Mouse (Mus musculus) heart, adult 8-10 months (tissue): Measurements from ENCODE around the gene Zfyve26. TPM values are rescaled to one million over a fixed set of nuclear protein-coding genes. Genes with fewer than 3 reads are reported as not detected.
A peak's percentile ranks its signal among the peaks of the same experiment; 100 is the strongest.

ENCODE experiments used
- DNase-seq: peaks from one replicate; pipeline ENCODE4 v3.0.0; 2022; ENCODE audit warnings: low spot score
- total RNA-seq, 4 experiments: library from RNA; stranded (reverse); gene quantifications; 2 replicates each; pipeline ENCODE4 v1.2.4; 2022

The Zfyve26 gene
- 10 to 100 TPM; 13.2 to 17.8 (median 16.8) TPM for total RNA-seq

DNA sequence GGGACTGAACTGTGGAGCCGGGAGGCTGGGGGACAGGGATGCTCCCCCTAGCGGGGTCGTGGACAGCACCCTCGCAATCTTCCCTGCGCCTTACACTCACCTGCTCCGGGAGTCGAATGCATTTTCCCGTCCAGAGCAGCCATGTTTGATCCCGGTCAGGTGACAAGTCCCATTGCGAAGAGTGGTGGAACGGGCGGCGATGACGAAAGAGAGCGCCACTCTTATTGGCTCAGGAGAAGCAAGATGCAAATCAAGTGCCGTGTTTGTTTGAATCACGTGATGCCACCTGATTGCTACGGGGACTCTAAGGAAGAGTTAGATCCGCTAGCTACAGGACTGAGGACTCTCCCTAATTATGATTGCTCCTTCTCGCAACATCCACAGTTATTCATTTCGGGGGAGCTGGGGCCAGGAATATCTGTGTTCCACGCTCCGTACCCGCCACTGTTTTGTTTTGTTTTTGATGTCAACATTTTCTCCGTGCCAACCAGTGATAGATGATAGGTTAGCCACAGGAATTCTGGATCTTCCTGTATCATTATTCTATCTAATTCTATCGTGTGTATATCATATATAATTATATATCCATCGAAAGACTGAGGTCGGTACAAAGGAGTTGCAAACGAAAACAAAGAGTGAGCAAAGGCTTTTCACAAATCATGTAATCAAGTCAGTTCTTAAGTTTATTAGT is at the start of gene Zfyve26:
TSS of gene Zfyve26 (minus strand) at position 179 of the 691 bp plus-strand sequence.
- peak; percentile 97 for DNase-seq

DNA sequence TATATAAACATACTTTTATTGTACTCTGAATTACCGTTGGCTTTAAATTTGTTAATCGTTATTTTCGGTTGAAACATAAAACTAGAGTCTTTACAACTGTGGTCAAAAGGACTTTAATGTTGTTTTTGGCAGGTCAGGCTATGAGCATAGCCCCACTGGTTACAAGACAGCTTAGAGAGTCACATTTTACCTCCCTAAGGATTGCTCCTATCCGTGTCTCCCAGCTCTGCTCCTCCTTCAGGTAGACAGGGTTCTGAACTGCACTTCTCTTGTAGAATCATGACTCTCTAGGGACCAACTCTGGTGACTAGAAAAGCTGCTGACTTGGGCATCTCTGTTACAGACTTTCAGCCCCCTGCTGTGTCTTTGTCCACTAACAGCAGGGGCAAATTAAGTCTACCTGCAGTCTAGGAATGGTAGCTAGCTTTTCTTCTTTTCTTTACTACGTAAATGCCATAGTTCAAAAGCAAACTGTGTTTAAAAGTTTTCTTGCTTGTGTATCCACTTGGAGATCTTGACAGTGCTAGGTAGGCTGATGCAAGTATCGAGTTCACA is 45.3 kb upstream of the Zfyve26 start:
- no peak for DNase-seq

DNA sequence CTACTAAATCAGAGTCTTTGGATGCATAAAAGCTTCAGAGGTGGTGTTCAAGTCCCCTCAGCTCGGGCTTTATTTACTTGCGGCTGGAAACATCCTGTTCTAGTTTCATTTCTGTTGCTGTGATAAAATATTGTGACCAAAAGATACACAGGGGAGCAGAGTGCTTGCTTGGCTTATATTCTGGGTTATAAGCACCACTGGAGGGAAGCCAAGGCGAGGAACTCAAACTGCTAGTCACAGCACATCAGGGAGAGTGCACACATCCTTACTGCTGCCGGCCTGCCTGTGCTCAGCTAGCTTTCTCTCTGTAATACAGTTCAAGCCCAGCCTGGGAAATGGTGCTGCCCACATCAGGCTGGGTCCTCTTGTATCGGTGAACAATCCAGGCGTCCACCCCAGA is 44.4 kb upstream of the Zfyve26 start:
- DNase-seq = no peak

DNA sequence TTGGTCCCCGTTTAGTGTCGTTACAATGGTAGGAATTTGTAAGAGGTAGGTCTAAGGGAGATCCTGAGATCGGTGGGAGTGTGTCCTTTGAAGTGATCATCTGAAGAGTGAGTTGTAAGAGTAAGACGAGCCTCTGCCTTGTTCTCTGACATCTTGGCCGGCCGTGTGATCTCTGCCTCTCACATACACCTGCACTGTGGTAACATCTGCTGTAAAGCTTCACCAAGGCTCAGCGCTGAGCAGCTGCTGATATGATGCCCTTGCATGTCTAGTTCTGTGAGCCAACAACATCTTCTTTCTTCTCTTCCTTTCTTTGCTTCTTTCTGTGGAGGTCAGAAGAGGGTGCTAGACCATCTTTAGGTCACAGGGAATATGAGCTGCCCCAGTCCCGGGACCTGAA is 42.7 kb upstream of the Zfyve26 start:
- no peak for DNase-seq

DNA sequence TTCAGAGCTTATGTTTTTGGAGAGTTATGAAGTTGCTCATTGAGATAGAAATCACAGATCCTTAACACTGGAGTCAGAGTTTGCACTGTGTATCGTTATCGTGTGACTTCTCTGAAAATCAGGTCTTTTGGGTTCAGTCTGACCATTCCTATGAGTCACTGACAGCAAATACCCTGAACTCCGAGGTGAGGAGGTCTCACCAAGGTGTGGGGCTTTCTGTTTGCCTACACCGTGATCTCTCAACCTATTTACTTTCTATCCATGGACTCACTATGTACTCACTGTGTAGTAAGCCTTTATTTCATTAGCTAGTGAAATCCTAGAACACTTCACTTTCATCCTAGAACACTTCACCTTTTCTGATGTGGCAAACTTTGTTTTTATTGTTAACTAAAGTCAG is 35.6 kb upstream of the Zfyve26 start:
- DNase-seq = no peak

DNA sequence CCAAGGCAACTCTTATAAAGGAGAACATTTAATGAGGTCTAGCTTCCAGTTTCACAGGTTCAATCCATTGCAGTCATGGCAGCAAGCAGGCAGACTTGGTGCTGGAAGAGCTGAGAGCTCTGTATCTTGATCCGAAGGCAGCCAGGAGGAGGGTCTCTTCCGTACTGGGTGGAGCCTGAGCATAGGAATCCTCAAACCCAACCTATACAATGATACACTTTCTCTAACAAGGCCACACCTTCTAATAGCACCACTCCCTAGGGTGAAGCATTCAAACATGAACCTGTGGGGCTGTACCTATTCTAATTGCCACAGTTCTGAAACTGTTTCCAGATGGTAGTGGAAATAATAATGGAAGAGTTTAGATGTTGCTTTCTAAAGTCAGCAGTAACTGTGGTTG is 34.5 kb upstream of the Zfyve26 start:
- no peak for DNase-seq

DNA sequence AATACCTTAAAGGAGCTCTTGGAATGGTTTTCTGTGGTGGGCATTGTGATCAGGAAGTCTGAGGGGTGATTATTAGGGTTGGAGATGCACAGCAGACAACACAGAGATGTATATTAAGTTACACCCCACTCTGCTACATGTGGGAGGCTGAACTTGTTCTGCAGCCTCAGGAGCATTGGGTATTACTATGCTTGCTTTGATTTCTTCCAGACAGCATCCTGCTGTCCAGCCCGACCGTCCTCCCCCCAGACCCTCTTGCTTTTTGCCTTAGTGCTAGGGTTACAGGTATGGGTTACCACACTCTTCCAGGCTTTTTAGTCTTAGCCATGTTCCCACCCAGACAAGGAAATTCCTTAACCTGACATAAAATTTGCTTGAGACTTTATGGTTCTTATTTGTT is 31.8 kb upstream of the Zfyve26 start:
- DNase-seq = no peak

DNA sequence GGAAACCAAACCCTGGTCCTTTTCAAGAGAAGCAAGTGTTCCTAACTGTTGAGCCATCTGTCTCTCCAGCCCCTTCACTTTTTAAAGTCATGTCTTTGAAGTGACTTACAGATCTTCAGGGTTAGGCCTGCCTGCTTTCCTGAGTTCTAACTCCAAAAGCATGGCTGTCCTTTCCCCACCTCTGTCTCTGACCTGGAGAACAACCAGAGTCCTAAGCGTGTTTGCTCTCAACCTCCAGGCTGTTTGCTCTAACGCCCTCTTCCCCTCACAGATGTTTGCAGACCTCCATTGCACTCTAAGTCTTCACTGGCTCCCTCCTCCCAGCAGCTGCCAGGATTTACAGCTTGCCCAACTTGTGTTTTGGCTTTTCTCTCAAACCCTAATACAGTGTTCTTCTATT is 30.6 kb upstream of the Zfyve26 start:
- no peak for DNase-seq

DNA sequence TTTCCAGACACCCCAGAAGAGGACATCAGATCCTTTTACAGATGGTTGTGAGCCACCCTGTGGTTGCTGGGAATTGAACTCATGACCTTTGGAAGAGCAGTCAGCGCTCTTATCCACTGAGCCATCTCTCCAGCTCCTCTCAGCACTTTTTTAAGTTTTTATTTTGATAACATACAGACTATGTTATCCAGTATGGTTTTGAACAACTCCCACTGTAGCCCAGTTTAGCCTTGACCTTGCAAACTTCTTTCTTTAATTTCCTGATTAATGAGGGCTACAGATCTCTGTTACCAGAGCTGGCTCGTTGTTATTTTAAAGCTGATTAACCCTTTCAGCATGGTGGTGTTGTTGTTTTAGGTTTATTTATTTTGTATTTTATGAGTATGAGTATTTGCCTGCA is 30.1 kb upstream of the Zfyve26 start:
- no peak for DNase-seq

DNA sequence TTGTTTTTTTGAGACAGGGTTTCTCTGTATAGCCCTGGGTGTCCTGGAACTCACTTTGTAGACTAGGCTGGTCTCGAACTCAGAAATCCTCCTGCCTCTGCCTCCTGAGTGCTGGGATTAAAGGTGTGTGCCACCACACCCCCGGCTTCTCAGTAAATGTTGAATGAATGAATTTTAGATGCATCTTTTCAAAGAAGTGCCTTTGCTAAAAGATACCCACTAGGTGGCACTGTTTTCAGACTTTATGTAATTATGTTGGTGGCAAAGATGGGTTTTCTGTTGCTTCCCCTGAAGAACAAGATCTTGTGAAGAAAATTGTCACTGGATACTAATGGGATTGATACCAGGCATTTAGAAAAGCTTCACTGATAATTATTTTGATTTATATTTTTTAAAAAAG is 26.4 kb upstream of the Zfyve26 start:
- DNase-seq = peak; percentile 22

DNA sequence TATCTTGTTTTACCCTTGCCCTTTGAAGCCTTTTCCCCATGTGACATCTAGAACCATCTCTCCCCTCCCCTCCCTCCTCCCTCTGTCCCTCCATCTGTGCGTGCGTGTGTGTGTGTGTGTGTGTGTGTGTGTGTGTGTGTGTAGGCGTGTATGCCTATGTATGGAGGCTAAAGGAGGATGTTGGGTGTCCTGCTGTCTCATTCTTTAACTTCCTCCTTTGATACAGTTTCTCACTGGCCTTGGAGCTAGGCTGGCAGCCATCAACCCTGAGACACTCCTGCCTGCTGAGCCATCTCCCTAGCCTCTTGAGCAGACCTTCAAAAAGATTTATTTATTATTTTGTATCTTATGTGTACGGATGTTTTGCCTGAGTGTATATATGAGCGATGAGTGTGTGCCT is 24.8 kb upstream of the Zfyve26 start:
- no peak for DNase-seq

DNA sequence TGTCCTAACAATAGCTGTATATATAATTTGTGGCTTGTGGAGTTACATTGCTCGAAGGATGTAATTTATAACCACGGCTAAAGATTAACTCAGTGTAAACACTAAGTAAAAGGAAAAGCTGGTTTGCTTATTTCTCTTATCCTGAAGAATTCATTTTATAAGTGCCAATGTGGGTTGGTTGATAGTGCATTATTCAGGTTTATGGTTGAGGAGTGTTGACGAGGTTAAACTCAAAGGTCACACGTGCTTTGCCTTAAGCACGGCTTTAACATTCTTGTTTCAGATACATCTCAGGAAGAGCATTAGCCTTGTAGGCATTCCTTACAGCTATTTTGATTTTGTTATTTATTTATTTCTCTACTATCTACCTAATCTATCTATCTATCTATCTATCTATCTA is 21.2 kb upstream of the Zfyve26 start:
- DNase-seq = no peak

DNA sequence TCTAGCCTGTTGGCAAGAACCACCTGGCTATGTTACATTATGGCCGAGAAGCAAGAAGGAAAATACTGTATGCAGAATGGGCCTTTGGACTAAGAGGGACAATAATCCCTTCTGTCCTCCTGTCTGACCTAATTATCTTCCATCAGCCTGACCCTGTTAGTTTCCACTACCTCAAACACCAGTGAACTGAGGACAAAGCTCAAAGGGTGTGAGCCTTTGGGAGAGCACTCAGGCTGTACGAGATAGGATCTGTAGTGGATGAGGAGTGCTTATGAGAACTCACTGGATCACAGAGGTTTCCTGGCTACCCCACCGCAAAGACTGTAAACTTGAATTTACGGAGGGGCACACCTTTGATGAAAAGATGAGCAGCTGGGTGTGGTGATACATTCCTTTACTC is 17.6 kb upstream of the Zfyve26 start:
- DNase-seq = no peak

DNA sequence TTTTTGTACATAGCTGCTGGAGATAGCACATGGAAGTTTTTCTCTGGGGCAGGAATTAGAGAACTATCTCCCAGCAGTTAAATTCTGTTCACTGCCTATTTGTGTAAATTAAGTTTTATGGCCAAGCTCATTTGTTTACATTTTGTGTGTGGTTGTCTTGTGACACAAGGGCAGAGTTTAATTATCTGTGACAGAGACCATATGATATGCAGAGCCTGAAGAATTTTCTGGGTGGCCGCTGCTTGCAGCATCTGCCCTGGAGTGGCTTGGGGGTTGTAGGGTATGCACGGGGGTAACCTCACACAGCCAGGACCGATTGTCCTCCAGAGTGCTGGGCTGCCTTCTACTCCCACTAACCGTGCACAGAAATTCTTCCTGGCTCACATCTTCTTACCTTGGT is 9.9 kb upstream of the Zfyve26 start:
- DNase-seq = no peak

DNA sequence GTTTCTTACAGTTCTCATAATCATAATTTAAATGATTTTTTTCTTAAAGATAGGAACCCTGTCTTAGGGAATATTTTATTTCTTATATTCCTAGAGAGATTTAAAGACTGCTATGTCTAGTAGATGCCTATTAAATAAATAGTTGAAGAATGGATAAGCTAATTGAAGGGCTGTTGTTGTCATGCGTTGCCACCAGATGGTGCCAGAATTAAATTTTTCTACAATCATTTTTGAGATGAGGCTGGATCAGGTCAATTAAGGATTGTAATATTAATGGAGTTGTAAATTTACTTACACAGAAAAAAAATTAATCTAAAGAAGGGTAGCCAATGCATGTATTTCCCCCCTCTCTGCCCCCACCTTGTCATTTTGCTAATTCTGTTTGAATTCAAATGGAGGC is 9.0 kb upstream of the Zfyve26 start:
- DNase-seq = no peak

DNA sequence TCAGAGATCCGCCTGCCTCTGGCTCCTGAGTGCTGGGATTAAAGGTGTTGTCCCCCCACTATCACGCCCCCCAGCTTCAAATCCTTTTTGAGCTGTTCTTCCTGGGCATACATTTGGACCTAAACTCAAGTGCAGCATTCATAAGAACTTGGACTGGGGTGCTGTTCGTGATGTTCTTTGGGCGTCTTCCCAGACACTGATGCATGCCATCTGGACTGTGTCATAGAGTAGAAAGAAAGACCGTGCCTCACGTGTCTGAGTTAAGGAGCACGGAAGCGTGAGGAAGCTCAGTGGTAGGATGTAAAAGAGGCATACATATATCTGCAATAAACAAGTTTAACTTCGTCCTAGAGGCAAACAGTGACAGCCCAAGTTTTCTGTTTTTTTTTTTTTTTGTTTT is 5.7 kb upstream of the Zfyve26 start:
- DNase-seq = peak; percentile 37

DNA sequence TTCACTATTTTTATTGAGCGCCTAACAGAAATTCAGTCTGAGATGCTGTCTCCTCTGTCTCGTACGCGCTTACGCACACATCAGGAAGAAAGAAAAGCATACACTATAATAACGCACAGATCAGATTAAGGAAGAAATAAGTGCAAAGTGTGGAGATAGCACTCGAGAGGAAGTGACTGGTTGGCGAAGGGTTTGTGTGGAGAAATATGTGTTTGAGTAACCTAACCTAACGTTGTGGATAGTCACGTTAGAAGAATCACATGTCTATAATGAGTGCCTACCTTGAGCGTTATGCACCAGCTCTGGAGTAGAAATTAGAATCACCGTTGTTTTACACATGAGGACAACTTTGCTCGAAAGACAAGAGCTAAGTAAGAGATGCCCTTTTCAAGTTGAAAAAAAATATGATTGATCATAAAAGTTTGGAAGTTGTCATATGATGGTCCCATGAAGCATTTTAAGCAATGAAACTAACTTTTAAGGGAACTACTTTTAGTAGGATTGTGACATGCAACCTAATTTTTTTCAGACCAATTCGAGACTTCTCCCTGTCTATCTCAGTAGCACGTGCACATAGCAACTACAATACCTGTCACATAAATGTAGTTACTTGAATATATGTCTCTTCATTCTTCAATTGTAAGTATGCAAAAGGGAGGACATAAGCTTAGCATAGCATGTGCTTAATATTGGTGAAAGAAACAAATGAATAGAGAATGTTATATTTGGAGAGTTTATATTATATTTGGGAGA is 2.0 kb upstream of the Zfyve26 start:
- DNase-seq = no peak

DNA sequence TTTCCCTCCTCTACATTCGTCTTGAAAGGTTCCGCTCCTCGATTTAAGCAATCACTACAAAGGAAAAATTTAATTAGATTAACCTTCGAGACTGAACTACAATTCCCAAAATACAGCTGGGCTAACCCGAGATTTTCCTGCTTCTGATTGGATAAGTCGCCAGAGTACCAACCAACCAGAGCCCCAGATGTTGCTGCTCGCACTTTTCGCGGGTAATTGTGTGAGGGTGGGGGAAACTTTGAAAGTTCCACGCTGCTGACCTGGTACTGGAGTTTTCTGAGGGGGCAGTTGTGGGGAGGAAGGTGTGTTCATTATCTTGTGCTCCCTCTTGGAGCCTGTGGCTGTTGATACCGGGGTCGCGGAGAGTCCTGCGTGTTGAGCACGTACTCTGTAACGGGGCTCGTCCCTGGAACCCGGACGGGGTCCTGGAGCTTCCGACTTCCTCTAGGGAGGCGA is 1.0 kb upstream of the Zfyve26 start, which contains the start of gene Rad51b:
TSS of gene Rad51b (plus strand) at position 162 of the 456 bp plus-strand sequence.
- DNase-seq = peak; percentile 91

DNA sequence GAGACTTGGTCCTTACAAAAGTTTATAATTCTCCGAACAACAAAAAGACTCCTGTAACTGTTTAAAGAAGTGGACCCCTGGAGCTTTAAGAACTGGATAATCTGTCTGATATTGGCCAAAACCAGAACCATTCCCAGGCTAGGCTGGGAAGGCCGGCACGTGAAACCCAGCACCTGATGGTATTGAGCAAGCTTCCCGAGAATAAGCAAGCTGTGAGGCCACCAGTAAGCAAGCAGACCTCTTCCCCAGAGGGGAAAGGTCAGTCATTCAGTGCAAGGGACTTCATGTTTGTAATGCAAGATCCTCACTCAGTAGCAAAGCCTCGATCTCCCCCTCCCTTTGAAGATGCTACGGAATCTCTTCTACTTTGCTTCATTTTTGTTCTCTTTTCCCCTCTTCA is 3.2 kb downstream of the Zfyve26 start:
- DNase-seq = no peak

DNA sequence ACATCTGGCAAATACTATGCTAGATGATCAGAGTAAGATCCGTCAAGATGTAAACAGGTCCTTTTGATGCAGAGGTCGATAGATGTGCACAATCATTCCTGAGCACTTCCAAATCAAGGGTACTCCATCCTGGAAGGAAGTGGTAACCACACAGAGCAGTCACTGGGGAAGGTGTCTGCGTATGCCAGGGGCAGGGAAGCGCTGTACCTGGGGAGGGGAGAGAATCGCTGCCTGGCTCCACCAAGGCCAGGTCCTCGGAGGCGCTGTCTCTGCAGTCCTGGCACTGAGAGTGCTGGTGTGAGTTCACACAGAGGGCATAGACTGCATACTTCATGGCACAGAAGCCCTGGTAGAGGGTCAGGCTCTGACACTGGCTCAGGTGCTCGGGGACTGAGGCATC is 13.5 kb downstream of the Zfyve26 start:
- no peak for DNase-seq

DNA sequence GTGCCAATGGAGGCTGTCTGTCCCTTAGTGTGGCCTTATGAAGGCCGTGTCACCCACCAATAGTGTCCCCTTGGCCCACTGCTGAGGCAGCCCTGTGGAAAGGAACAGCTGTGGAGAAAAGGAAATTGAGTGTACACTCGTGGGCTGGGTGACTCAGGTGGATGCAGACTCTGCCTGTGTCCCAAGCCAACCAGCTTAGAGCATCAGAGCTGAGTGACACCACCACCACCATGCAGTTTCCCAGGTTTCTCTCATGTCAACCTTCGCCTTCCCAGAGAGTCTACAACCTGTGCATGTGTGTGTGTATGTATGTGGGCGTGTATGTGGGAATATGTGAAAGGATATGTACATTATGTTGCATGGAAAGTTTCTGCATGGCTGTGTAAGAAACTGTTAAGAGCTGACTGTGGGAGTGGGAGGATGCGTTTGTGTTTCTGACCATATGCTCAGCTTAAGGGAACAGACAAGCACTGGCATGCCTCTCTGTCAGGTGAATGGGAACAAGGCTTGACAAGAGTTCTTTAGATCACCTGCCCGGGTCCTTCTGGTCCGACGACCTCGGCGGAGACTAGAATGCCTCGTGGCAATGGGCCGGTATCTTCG is 16.5 kb downstream of the Zfyve26 start:
- no peak for DNase-seq

DNA sequence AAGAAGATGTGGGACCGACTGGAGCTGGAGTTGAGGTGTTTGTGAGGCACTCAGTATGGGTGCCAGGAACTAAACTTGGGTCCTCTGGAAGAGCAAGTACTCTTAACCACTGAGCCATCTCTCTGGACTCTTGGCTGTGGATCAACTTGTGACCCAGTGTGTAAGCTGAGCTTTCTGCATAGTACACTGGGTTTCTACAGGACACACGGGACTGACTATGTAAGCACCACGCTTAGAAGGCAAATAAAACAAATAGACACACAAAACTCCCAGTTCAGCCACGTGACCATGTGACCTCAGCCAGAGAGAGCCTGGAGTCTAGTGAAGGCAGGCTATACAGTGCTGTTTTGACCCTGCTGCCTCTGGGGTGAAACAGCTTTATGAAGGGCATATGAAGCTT is 23.5 kb downstream of the Zfyve26 start:
- no peak for DNase-seq

DNA sequence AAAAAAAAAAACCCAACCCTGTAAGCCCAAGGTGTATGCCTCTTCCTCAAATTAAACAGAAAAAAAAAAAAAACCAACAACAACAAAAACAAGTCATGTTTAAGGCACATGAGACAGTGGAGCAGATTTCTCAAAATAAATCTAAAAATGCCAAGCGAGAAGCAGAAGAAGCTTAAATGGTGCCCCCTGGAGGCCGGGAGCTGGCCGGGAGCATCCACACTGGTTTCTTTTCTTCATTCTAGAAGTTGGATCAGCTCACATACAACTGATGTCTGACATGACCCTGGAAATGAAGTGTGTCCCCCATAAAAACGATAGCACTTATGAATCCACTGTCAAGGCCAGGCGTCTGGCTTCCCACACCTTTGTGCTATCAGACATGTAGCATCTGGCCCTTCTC is 35.1 kb downstream of the Zfyve26 start:
- no peak for DNase-seq
